Mouse (Mus musculus) CH12F3 (cell line): ENCODE results near the gene Tgfb3.

Experiments used
- in situ Hi-C: fragments of 300-500 bp; cut with MboI; formaldehyde crosslinking; loops from 2 replicates; pipeline ENCODE4 v1.14.3; 2020; ENCODE audit warnings: low sequenced_read_pairs

Gene Tgfb3

GRCm38 (mm10) chr12:86036368-86037166 is 42.3 kb downstream of the Tgfb3 start:
- in situ Hi-C loops = no loop called here

GRCm38 (mm10) chr12:86035586-86035985 is 43.3 kb downstream of the Tgfb3 start:
- in situ Hi-C loops = no loop called here

DNA sequence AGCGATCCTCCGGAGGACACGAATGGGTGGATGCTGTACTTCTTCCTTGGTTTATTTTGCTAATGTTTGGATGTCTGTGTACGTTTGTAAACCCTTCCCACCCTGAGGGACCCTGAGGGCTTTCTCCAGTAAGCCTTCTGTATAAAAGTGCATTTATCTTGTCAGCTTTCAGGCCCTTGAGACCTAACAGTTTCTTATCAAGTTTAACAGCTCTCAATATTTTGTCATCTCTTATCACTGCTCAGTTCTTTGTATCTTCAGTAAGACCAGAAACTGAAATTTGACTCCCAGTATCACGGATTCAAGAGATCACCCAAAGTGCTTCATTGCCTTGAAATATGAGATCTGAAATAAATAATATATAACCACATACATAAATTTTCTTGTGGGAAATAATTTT is 47.9 kb downstream of the Tgfb3 start:
- in situ Hi-C loops = no loop called here

DNA sequence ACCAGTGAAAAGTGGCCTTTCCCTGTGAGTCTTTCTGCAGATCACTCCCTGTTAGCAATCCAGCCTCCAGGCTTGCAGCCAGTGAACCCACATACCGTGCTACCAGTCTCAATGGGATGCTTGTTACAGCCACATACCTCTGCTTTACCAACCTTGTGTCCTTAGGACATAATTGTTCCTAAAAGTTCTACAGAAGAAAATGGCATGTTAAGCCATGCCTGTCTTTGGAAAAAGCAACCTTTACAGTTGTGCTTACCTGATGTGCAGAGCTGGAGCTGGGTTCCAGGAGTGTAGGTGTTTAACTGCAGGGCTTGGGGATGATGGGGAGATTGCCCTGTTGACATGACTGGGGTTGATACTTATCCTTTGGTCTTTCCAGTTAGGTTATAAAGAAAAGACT is 51.1 kb downstream of the Tgfb3 start:
- in situ Hi-C loops = no loop called here

DNA sequence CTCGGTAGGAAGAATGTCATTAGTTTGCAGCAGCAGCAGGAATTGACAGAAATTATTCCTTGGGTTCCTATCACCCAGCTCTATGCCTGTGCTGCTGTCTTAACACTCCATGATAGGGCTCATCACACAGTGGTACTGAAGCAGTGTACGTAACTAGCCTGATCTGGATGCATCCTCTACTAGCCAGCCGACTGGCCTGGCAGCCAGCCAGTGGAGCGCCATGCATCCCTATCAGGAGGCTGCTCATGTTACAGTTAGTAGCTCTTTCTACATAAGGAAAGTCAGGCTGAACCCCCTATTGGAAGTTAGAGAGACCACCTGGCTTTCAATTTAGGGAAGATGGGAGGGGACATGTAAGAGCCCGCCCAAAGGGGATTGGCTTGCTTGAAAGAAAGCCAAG is 51.8 kb downstream of the Tgfb3 start:
- in situ Hi-C loops = no loop called here

DNA sequence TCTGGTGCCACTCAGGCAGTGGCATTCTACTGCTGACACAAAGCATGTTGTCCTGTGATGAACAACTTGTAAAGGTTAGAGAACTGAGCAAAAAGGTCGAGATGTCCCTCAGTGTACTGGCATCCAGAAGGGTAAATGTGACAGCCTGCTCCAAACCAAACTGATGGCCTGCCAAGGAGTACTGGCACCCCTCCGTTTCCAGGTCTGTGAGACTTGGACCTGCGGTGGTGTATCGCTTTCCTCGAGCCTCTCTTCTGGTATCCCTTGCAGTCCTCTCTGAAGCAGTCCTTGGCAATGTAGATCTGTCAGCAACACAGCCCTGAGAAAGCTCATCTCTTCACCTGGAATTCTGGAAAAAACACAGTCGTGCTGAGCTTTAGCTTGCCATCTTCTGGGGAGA is 53.4 kb downstream of the Tgfb3 start:
- in situ Hi-C loops = no loop called here

DNA sequence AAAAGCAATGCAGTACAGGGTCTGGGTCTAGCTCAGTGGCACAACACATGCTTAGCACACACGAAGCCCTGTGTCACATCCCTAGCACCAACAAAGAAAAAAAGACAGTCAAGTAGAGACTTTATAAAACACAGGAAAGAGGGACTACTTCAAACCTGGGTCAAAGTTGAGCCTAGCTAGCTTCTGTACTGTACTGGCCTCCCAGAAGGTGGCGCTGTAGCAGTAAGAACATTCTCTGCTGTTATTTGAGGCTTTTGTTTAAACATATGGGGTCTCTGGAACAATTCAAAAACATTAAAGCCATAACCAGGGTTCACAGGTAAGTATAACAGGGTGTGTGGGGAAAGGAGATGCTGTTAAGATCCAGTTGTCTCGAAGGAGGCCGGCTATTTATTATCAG is 54.4 kb downstream of the Tgfb3 start:
- in situ Hi-C loops = no loop called here

GRCm38 (mm10) chr12:86023081-86023871 is 55.6 kb downstream of the Tgfb3 start:
- in situ Hi-C loops = no loop called here

DNA sequence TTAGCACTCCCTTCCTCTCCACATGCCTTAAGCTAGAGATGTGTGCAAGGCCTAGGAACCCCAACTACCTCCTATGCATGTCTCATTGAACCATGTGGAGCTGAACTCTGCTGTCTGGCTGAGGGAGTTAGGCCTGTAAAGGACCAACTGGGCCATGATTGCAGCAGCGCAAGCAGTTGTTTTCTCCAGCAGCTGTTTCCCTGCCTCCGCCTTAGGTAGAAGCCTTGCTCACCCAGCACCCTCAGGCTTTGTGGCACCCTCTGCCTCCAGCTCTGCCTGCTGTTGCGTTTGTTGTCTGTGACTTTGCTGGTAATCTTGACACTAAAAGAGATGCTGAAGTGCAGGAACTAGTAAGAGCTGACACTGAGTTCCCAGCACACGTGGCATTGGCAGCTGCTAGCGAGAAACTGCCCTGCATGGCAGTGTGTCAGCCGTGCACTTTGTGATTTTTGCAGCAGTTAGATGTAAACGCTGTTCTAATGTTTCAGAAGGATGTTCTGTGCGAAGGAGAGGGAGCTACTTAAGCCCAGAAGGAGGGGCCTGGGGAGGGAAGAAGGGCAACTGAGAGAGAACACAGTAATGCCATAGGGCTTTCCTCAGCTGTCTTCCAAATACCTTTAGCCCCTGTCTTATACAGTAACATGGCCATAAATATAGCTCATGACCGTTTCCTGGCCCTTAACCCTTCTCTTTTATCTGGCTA is 56.4 kb downstream of the Tgfb3 start:
- in situ Hi-C loops = no loop called here

- in situ Hi-C loops = no loop called here
Measured at GRCm38 (mm10) chr12:86021583-86021982, 57.3 kb downstream of the Tgfb3 start.

DNA sequence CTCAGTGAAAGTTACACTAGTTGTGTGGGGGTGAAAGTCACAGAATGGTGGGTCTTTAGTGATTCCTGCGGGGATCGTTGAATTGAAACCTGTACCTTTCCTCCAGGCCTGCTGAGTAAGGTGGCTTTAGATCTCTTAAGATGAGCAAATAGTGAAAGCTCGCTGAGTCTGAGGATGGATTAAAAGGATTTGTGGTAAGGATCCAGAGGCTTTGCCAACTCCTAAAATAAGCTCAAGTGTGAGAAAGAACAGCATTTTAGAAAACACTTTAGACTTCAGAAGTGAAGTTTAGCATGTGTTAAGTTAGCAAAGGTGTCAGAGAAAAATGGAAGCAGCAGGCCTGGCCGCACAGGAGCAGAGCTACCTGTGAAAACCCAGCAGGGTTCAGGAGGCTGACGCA is 61.5 kb downstream of the Tgfb3 start:
- in situ Hi-C loops = no loop called here

DNA sequence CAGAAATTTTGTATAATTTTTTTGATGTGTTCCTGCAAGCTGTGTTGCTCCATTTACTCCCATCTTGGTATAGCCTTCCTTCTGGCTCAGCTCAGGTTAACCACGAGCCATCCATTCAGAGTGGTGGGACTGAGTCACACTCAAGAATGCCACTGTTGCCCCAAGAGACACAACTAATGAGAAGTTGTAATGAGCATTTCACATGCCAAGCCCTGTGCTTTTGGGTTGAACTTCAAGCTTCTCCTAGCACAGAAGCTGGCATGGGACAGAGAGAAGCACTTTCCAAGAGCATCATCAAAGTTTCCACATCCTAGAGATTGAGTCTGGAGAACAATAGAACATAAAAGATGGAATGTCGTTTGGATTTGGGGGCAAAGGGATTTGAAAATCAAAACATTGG is 63.7 kb downstream of the Tgfb3 start:
- in situ Hi-C loops = no loop called here

DNA sequence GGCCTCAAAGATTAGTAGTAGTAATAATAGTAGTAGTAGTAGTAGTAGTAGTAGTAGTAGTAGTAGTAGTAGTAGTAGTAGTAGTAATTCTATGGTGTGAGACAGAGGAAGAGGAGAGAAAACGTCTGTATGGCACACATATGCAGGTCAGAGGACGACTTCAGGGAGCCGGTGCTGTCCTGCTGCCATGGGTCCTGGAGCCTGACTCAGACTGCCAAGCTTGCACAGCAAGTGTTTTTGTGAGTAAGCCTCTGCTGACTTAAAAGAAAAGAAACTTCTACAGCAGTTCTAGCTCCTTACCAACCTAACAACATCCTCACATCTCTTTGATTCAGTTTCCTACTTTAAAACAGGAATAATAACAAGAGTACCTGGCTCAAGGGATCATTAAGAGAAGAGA is 64.2 kb downstream of the Tgfb3 start:
- in situ Hi-C loops = no loop called here

GRCm38 (mm10) chr12:86014174-86014573 is 64.7 kb downstream of the Tgfb3 start:
- in situ Hi-C loops = no loop called here

- in situ Hi-C loops = no loop called here
Measured at GRCm38 (mm10) chr12:86012195-86012594, 66.6 kb downstream of the Tgfb3 start.

- in situ Hi-C loops = no loop called here
Measured at GRCm38 (mm10) chr12:86010656-86011055, 68.2 kb downstream of the Tgfb3 start.

GRCm38 (mm10) chr12:86007377-86007776 is 71.5 kb downstream of the Tgfb3 start:
- in situ Hi-C loops = no loop called here
